Mouse (Mus musculus): ENCODE measurements around the gene Rab3a.

GRCm38 (mm10) chr8:70737705-70738104, 16.8 kb upstream of the Rab3a start:
- TF ChIP-seq CTCF (IDR thresholded peaks at IDR 0.05) (no peak), POLR2A (IDR thresholded peaks at IDR 0.05; ENCODE audit: insufficient read depth, low read depth, low read length) (no peak)
